Mouse (Mus musculus): ENCODE results near the gene Gm20388. TPM values are rescaled to one million over a fixed set of nuclear protein-coding genes. Genes with fewer than 3 reads are reported as not detected.

Gm20388 gene
- polyA plus RNA-seq, 1 experiment from 2014 or later: not detected

DNA sequence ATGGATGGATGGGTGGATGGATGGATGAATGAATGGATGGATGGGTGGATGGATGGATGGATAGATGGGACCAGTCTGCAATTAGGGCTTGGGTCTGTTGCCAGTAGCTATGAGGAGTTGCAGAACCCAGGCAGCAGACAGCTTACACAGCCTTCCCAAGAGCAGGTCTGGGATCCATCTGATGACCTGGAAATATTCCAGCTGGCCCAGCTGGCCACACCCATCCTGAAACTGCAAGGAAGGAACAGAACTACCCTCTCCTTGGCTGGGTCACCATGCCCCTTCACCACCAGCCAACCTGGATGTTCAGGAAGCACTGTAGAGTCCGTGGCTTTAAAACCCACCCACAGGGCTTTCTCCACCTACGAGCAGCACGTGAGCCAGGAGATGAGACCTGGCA is 2240.9 kb downstream of the Gm20388 start:
- no peak overlapping the region for H3K27ac ChIP-seq (ENCODE audit: low read depth, low read length)
- no peaks in the 10 kb centered on the region for H3K4me1 ChIP-seq (replicated peaks; ENCODE audit: control insufficient read depth, insufficient read depth, low read length)
- no peaks in the 10 kb centered on the region for H3K36me3 ChIP-seq (ENCODE audit: control insufficient read depth, insufficient read depth)
- H3K9me3 ChIP-seq (ENCODE audit: control insufficient read depth): no peaks in the 10 kb centered on the region
- no peak for ATAC-seq
- 70% methylated on average over 3 of the region's 3 CpGs for WGBS
- no peak overlapping the region for H3K4me3 ChIP-seq (ENCODE audit: low read depth, low read length)
- no peak for TF ChIP-seq CTCF (IDR thresholded peaks at IDR 0.05; ENCODE audit: low read depth)
- no peaks in the 10 kb centered on the region for H3K27me3 ChIP-seq (replicated peaks; ENCODE audit: control insufficient read depth, insufficient read depth, low read length)
- no peak overlapping the region for H3K9ac ChIP-seq (ENCODE audit: low read depth, low read length)
- no peak overlapping the region for H3K4me2 ChIP-seq (replicated peaks; ENCODE audit: low read depth)

DNA sequence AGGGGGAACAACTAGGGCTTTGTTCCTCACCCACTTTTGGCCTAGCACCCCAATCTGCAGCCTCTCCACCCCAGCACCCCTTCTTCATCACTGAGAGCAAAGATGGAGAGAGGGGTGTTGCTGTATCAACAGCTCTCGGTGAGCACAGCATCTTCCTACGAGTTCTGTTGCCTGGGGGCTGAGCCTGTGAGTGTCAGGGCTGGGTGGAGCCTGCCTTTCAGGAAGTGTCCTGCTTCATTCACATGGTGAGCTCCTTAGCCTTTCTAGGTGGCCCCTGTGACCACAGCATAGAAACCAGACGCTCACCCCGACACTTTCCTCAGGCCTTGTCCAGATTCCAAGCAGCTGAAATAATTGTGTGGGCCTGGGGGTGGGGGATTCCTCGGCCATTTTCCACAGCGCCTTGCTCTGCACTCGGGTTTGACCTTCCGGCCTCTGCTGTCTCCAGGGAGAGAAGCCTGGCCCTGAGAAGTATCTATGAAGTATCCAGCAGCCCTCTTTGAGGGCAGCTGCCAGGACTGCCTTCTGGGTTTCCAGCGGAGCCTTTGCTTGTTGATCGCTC is 2244.5 kb downstream of the Gm20388 start:
- Histone ChIP-seq H3K9ac (ENCODE audit: low read depth, low read length) (no peak overlapping the region), H3K4me1 (replicated peaks; ENCODE audit: control insufficient read depth, insufficient read depth, low read length) (no peaks in the 10 kb centered on the region), H3K36me3 (ENCODE audit: control insufficient read depth, insufficient read depth) (no peaks in the 10 kb centered on the region), H3K27me3 (replicated peaks; ENCODE audit: control insufficient read depth, insufficient read depth, low read length) (no peaks in the 10 kb centered on the region), H3K4me2 (replicated peaks; ENCODE audit: low read depth) (no peak overlapping the region), H3K9me3 (ENCODE audit: control insufficient read depth) (no peaks in the 10 kb centered on the region), H3K27ac (ENCODE audit: low read depth, low read length) (no peak overlapping the region), H3K4me3 (ENCODE audit: low read depth, low read length) (no peak overlapping the region)
- 45% methylated on average over 10 of the region's 10 CpGs for WGBS
- TF ChIP-seq CTCF (IDR thresholded peaks at IDR 0.05; ENCODE audit: low read depth): no peak
- ATAC-seq: no peak

DNA sequence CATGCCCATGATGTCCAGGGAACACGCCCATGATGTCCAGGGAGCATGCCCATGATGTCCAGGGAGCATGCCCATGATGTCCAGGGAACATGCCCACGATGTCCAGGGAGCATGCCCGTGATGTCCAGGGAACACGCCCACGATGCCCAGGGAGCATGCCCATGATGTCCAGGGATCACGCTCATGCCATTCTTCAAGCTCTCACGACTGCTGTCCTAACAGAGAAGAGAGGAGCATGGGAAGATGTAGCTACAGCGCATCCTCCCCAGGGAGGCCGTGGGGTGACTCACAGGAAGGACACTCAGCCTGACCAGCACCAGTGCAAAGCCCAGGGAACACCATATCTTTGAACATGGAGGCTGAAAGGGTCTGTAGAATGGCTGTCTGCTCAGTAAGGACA is 2245.3 kb downstream of the Gm20388 start:
- 90% methylated on average over 9 of the region's 9 CpGs for WGBS

DNA sequence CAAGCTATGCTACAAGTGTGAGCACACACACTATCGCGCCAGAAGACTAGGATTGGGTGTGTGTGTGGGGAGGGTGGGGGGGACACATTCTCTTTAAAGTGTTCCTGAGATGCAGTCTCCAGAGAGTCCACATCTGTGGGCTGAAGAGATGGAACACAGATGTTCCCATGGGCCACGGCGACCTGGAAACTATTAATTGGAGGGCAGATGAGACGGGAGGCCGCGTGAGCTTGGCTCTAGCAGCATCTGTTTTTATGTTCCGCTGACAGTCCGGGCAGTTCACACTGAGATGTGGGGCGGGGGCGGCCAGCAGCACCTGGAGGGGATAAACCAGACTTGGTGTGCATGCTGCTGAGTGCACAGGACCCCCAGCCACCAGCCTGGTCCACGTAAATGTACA is 2247.0 kb downstream of the Gm20388 start:
- Histone ChIP-seq H3K9me3 (ENCODE audit: control insufficient read depth) (no peaks in the 10 kb centered on the region), H3K9ac (ENCODE audit: low read depth, low read length) (no peak overlapping the region), H3K4me1 (replicated peaks; ENCODE audit: control insufficient read depth, insufficient read depth, low read length) (no peaks in the 10 kb centered on the region), H3K4me2 (replicated peaks; ENCODE audit: low read depth) (no peak overlapping the region), H3K36me3 (ENCODE audit: control insufficient read depth, insufficient read depth) (no peaks in the 10 kb centered on the region), H3K27ac (ENCODE audit: low read depth, low read length) (no peak overlapping the region), H3K4me3 (ENCODE audit: low read depth, low read length) (no peak overlapping the region), H3K27me3 (replicated peaks; ENCODE audit: control insufficient read depth, insufficient read depth, low read length) (no peaks in the 10 kb centered on the region)
- WGBS: 72% methylated on average over 12 of the region's 12 CpGs
- no peak for TF ChIP-seq CTCF (IDR thresholded peaks at IDR 0.05; ENCODE audit: low read depth)
- no peak for ATAC-seq

More for the DNA sequence above, 2245.3 kb downstream of the Gm20388 start:
- H3K4me1 ChIP-seq (replicated peaks; ENCODE audit: control insufficient read depth, insufficient read depth, low read length): no peaks in the 10 kb centered on the region
- H3K27ac ChIP-seq (ENCODE audit: low read depth, low read length): no peak overlapping the region
- TF ChIP-seq CTCF (IDR thresholded peaks at IDR 0.05; ENCODE audit: low read depth): no peak
- H3K4me2 ChIP-seq (replicated peaks; ENCODE audit: low read depth): no peak overlapping the region
- H3K4me3 ChIP-seq (ENCODE audit: low read depth, low read length): no peak overlapping the region
- H3K9ac ChIP-seq (ENCODE audit: low read depth, low read length): no peak overlapping the region
- ATAC-seq: no peak
- H3K27me3 ChIP-seq (replicated peaks; ENCODE audit: control insufficient read depth, insufficient read depth, low read length): no peaks in the 10 kb centered on the region
- no peaks in the 10 kb centered on the region for H3K9me3 ChIP-seq (ENCODE audit: control insufficient read depth)
- no peaks in the 10 kb centered on the region for H3K36me3 ChIP-seq (ENCODE audit: control insufficient read depth, insufficient read depth)

DNA sequence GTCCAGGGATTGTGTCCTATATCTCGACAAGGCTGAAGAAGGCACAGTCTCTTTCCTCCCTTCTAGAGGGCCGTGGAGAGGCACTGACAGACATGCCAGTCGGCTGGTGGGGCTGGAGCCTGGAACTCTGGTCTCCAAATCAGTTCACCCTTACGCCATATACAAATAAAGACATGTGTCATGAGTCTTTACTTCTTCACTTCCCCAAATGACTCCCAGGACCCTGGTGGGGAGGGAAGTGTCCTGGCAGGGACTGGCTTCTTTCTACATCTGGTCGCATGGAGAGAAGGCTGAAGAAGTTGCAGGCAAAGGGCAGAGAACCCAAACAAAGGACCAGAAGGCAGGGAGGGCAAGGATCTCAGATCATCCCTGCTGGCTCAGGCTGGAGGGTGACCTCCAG is 2249.5 kb downstream of the Gm20388 start:
- H3K9me3 ChIP-seq (ENCODE audit: control insufficient read depth): no peaks in the 10 kb centered on the region
- no peaks in the 10 kb centered on the region for H3K4me1 ChIP-seq (replicated peaks; ENCODE audit: control insufficient read depth, insufficient read depth, low read length)
- H3K4me3 ChIP-seq (ENCODE audit: low read depth, low read length): no peak overlapping the region
- H3K9ac ChIP-seq (ENCODE audit: low read depth, low read length): no peak overlapping the region
- no peak overlapping the region for H3K4me2 ChIP-seq (replicated peaks; ENCODE audit: low read depth)
- H3K27me3 ChIP-seq (replicated peaks; ENCODE audit: control insufficient read depth, insufficient read depth, low read length): no peaks in the 10 kb centered on the region
- TF ChIP-seq CTCF (IDR thresholded peaks at IDR 0.05; ENCODE audit: low read depth): no peak
- H3K27ac ChIP-seq (ENCODE audit: low read depth, low read length): no peak overlapping the region
- WGBS: 77% methylated on average over 5 of the region's 5 CpGs
- ATAC-seq: no peak
- H3K36me3 ChIP-seq (ENCODE audit: control insufficient read depth, insufficient read depth): no peaks in the 10 kb centered on the region

DNA sequence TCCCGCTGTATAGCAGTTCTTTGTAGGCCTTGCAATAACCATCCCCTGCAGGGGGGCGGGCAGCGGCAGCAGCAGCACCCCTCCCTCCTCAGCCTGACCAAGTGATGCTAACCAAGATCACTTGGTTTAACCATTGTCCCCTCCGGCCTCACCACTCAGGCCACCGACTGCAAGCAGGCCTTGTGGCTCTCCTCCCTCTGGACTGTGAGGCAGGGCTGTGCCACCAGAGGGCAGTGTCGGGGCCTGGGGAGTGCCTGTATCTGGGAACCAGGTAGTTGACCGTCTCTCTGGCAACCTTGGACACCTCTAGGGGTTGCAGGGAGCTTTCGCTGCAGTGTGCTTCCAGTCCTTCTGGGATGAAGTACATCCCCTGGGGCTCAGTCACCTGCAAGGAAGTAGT is 2252.4 kb downstream of the Gm20388 start:
- Histone ChIP-seq H3K27me3 (replicated peaks; ENCODE audit: control insufficient read depth, insufficient read depth, low read length) (no peaks in the 10 kb centered on the region), H3K4me3 (ENCODE audit: low read depth, low read length) (no peak overlapping the region), H3K27ac (ENCODE audit: low read depth, low read length) (no peak overlapping the region), H3K9me3 (ENCODE audit: control insufficient read depth) (no peaks in the 10 kb centered on the region), H3K9ac (ENCODE audit: low read depth, low read length) (no peak overlapping the region), H3K36me3 (ENCODE audit: control insufficient read depth, insufficient read depth) (no peaks in the 10 kb centered on the region), H3K4me1 (replicated peaks; ENCODE audit: control insufficient read depth, insufficient read depth, low read length) (no peaks in the 10 kb centered on the region), H3K4me2 (replicated peaks; ENCODE audit: low read depth) (no peak overlapping the region)
- peak; percentile 95 for TF ChIP-seq CTCF (IDR thresholded peaks at IDR 0.05; ENCODE audit: low read depth)
- WGBS: 40% methylated on average over 8 of the region's 8 CpGs
- ATAC-seq: no peak
